Mouse (Mus musculus) cerebellum, adult 9-11 months (tissue): ENCODE results near the gene Ebf1.
A peak's percentile ranks its signal among the peaks of the same experiment; 100 is the strongest.

Source experiments
- DNase-seq: peaks from one replicate; pipeline ENCODE4 v3.0.0; 2022

Gene Ebf1

GRCm38 (mm10) chr11:44854496-44854895, 237.4 kb downstream of the Ebf1 start:
- DNase-seq, result no peak

- DNase-seq, result no peak
These were observed 244.0 kb downstream of the Ebf1 start for GRCm38 (mm10) chr11:44861108-44861507.

GRCm38 (mm10) chr11:44863910-44864309, 246.8 kb downstream of the Ebf1 start:
- no peak for DNase-seq

DNA sequence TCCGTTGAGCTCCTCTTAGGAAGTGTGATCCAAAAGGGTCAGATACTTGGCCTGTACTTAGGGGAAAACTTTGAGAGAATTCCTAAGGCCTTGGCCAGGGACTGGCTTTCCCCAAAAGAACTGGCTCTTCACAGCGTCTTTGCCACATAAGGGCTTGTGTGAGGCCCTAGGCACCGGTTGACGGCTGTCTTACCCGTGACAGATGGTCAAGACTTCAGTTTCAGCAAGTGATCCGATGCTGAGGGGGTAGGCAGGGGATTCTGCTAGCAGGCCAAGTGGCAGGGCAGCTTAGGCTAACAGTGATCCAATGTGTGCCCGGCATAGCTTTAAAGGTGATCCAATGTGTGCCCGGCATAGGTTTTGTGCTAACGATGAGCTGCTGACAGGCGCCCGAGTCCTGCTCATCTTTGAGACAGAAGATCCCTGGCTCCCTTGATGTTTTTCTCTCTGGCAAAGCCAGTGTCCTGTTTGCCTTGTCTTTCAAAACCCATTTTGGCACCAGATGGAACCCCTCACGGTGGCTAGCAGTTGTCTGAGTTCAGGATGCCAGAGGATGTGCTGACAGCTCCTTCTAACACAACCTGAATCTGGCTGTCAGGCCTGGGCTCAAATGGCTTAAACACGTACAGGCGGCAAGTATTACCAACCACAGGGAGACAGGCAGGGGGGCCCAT, 249.5 kb downstream of the Ebf1 start:
- DNase-seq, result peak; percentile 86

DNA sequence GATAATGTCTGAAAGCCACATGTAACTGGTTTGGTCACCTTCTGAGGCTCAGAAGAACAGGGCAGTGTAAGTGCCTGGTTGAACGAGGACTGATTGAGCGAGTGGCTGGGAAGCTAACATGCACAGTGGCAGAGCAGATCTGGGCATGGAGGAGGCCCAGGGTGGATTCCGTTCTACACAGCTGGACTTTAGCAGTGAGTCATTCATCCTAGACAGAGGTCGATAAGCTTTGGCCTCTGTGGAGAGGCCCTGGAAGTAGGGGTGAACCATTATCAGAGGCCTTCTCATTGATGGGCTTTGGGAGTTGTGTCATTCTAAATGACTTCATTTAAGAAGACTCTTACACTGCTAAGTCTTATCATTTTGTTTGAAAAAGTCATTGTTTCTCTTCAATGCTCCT, 250.3 kb downstream of the Ebf1 start:
- no peak for DNase-seq

DNA sequence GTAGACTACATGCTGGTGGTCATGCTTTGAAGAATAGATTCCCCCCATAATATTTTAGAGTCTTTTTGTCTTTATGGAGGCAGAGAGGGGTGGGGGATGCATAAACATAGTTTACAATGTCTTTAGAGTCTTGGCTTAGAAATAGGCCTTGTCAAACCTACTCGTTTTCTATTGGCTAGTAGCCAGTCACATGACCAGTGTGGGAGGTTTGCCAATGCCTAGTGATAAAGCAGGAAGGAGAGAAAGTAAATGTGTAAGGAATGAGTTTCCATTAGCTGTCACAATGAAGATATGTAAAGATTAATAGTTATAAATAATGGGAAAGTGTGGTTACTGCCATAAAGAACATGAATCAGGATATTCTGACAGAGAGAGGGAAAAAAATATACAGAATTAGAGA, 256.8 kb downstream of the Ebf1 start:
- DNase-seq, result no peak

DNA sequence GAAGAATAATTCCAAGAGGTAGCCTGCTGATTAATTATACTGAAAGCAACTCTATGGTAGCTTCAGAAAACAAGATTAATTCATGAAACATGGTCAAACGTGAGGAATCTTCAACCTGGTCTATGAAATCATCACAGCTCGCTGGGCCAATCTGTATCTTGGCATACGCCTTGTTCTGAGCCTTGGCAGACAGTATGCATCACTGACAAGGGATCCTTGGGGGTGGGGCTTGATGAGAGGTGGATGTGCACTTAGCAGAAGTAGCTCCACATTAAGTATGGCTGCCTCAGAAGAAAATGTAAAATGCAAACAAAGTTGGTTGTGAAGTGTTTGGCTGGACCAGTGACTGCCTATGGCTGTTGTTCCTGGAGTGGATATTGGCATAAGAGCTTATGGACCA, 258.1 kb downstream of the Ebf1 start:
- DNase-seq, result no peak

- no peak for DNase-seq
These were observed 264.1 kb downstream of the Ebf1 start for GRCm38 (mm10) chr11:44881056-44881683.

GRCm38 (mm10) chr11:44882476-44882970, 265.4 kb downstream of the Ebf1 start:
- DNase-seq, result no peak

DNA sequence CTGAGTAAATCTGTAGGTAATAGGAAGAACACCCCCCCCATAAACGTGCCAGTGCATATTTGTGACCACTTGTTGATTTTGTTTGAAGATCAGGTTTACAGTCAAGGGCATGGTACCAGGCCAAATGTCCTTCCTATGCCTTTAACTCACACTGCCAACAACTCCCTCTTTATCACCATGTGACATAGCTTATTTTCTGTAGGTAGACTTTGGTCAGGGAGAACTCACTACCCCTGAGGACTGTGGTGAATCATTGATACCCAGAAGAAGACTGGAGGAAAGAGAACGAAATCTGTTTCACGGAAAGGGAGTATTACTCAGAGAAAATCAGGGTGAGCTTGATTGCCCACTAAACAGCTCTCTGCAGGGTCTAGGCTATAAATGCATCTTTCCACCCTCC, 267.2 kb downstream of the Ebf1 start:
- no peak for DNase-seq

- DNase-seq, result no peak
These were observed 269.8 kb downstream of the Ebf1 start for GRCm38 (mm10) chr11:44886897-44887296.

- no peak for DNase-seq
These were observed 270.6 kb downstream of the Ebf1 start for GRCm38 (mm10) chr11:44887691-44888090.

- no peak for DNase-seq
These were observed 271.3 kb downstream of the Ebf1 start for GRCm38 (mm10) chr11:44888390-44888789.

DNA sequence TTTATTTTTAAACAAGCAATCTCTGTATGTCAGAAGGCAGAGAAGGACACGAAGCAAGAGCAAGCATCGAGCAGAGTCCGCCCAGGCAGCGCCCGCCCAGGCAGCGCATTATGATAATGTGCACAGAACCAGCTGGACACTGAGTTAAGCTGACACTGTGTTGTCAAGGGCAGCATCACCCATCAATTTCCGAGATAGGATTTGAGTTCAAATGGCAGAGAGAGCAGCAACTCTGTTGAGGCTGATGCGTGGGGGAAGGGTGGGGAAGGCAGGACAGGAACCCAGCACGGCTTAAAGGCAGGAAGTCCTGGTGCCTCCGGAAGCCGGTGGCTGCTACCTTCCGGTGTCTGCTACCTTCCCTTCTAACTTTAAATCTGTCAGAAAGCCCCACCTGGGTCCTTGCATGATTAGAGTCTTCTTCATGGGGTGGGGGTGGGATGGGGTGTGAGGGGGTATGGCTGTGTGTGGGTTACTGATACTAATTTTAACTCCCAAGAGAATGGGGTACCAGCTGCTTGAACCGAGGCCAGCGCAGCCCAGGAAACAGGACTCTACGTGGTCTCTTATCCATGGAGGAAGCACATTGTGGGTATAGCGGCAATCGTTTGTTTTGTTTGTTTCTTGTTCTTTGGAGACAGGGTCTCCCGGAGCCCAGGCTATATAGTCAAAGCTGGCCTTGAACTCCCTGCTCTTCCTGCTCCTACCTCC, 275.9 kb downstream of the Ebf1 start:
- no peak for DNase-seq

DNA sequence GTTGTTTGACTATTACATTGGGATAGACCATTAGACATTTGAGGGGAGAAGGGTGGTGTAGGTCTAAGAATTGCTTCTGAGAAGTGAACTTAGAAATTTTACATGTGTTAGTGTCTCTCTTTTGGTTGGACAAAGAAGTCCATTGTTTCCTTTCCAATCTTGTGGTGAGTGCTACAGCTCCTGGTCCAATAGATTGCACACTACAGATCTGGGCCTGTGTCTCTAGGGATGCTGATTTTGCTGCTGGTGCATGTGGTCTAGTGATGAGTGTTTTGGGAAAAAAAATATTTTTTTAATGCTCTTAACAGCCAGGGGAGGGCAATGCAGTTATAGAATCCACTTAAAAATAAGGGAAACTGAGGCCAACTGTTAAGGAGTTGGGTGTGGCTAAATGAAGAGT, 276.9 kb downstream of the Ebf1 start:
- DNase-seq, result no peak

GRCm38 (mm10) chr11:44894798-44895197, 277.7 kb downstream of the Ebf1 start:
- DNase-seq, result no peak

DNA sequence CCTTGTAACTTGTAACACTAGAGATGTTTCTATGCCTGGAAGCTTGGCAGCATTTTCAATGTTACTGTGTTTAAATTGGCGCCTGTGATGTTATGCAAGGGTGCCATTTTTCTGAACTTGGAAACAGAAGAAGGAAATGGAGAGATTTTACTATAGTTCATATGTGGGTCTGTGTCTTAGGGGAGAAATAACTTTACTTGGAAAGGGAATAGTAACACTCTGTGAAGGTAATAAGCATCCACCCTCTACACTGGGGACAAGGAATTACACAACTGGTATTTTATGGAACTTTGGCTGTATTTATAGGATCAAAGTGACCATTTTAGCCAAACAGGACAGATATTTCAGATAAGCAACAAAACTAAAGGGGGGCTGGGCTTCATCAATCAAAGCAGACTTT, 278.8 kb downstream of the Ebf1 start:
- no peak for DNase-seq

GRCm38 (mm10) chr11:44897140-44897665, 280.1 kb downstream of the Ebf1 start:
- no peak for DNase-seq

DNA sequence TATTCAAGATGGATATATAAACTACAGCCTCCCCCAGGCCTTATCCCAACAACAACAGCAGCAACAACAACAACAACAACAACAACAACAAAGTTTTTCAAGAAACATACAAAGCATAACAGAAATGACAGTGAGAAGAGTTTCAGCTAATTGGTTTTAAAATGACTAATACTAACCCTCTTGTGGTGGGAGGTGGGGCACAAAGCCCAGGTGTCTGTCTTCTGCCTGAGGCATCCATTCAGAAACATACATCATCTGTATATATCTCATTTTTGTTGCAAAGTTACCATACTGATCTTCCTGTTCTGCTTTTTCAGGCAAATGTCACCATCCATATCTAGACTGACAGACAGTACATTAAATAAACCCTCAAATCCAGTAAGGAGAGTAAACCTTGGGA, 282.4 kb downstream of the Ebf1 start:
- no peak for DNase-seq

DNA sequence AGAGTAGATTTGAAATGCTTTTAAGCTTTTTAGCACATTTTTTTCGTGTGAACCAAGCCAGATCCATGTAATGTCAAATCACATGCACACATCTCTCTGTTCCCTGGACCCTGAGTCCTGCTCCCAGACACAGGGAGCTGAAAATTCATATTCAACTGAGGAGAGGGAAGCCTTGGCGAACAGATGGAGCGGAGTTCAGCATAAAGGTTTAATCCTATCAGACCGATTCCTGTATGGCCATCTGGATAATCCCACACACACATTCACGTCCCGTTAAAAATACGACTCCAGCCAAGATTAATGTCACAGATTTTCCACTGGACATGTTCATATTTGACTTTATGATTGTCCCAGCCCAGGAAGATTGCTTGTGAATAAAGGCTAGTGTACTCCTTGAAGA, 282.8 kb downstream of the Ebf1 start:
- DNase-seq, result peak; percentile 18

GRCm38 (mm10) chr11:44900496-44900895, 283.4 kb downstream of the Ebf1 start:
- DNase-seq, result no peak

DNA sequence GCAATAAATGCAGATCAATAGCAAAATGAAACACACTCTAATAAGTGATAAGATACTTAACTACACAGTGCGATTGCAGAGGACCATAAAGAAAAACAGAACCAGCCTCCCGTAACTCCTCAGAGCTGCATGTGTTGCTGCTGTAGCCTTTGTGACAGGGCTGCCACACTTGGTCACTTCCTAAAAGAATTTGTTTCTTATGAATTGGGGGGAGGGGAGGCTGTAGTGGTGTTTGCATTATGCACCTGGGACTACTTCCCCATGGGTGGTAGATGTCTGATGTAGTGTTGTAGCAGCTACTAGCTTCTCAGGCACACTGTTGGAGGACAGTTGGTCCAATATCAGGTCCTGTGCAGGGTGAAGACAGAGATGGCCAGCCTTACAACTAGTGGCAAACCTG, 284.6 kb downstream of the Ebf1 start:
- no peak for DNase-seq

DNA sequence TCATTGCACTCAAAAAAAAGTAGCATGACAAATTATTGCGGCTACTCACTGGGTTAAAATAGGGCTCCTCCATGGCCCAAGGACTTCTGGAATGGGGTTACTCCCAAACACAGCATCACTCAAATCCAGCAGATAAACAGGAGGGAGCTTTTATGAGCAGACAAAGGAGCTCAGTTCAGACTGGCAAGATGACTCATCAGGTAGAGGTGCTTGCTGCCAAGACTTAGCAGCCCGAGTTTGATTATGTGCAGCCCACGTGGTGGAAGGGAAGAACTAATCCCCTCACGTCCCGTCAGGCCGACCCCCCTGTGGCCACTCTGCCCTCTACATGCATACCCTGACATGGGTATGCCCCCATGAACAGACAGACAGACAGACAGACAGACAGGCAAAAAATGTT, 285.0 kb downstream of the Ebf1 start:
- DNase-seq, result peak; percentile 13

DNA sequence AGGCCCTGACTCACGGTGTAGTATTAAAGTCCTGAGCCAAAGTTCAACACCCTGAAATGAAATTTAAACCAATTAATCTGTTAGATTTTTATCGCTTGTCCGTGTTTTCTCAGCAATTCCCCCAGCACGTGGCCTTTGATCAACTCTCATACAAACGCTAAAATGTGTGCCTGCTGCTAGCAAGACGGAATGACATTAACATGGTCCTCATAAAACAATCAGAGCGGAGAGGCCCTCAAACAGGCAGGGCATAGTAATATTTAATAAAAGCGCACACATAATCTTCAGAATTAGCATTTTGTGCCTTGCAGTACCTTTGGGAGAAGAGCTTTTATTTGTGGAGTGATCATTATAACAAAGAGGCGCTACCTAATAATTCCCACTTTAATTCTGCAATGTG, 287.0 kb downstream of the Ebf1 start:
- no peak for DNase-seq
